Mouse (Mus musculus) hindbrain, embryonic 10.5 days (tissue): ENCODE measurements around the gene Vmn2r39. TPM values are rescaled to one million over a fixed set of nuclear protein-coding genes. Genes with fewer than 3 reads are reported as not detected.
"Not testable (repeated sequence)": the region's sequence is repeated elsewhere in the genome, so short reads cannot be mapped to it uniquely, and the experiment has no call there.

Experiments used
- DNase-seq: peaks from one replicate; pipeline ENCODE4 v3.0.0-alpha.2; 2017; ENCODE audit warnings: low spot score
- H3K27ac ChIP-seq: fragments of 300-500 bp; sonication (generic); 2 replicates; pipeline ENCODE4 v1.5.1; 2016; ENCODE audit warnings: mild to moderate bottlenecking, moderate library complexity
- H3K27me3 ChIP-seq: fragments of 300-500 bp; sonication (generic); 2 replicates; pipeline ENCODE4 v1.6.1; 2016; ENCODE audit warnings: mild to moderate bottlenecking; ENCODE audit not compliant: poor library complexity, insufficient read depth, severe bottlenecking
- H3K36me3 ChIP-seq: fragments of 300-500 bp; sonication (generic); 2 replicates; pipeline ENCODE4 v1.6.1; 2016; ENCODE audit warnings: mild to moderate bottlenecking, moderate library complexity
- H3K4me1 ChIP-seq: fragments of 300-500 bp; sonication (generic); replicated peaks from 2 replicates; pipeline ENCODE4 v1.6.1; 2016; ENCODE audit warnings: mild to moderate bottlenecking
- H3K4me3 ChIP-seq: fragments of 300-500 bp; sonication (generic); 2 replicates; pipeline ENCODE4 v1.5.1; 2016; ENCODE audit warnings: mild to moderate bottlenecking, moderate library complexity
- H3K9me3 ChIP-seq: fragments of 300-500 bp; sonication (generic); 2 replicates; pipeline ENCODE4 v1.6.1; 2016; ENCODE audit warnings: mild to moderate bottlenecking, moderate library complexity
- WGBS: fragments of 180-500 bp; shearing (Covaris S2); methylation state at CpG from one replicate; pipeline ENCODE4 v1.1.7; 2016; 5-methylcytosine and 5-hydroxymethylcytosine counted together
- polyA plus RNA-seq: library from polyadenylated mRNA; unstranded; fragments of >200 nt; fragmentation: Nextera tagmentation; extraction: Ambion mirVana; gene quantifications from 2 replicates; pipeline ENCODE4 v1.2.1, GENCODE M21; 2016

Vmn2r39 gene
- polyA plus RNA-seq = not detected in 2 replicates

DNA sequence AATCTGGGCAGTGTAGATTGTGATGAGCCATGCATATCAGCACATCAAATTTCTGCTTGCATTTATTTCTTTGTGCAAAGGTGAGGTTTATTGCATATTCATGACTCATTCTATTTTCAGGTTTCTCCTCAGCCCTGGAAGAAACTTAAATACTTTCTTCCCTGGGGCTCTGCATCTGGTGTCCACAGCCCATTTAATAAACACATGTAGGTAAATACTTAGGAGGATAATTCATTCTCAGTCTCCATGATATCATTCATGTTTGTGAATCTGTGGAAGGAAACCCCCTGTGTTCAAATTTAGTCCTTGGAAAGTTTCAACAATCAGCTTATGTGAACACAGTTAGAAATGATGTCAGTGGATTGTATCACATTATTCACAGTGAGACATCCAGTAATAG, at the start of gene Vmn2r39:
TSS of gene Vmn2r39 (minus strand) at position 101 of the 400 bp plus-strand sequence.
- H3K27ac ChIP-seq, H3K4me3 ChIP-seq, H3K4me1 ChIP-seq, H3K36me3 ChIP-seq, DNase-seq, H3K9me3 ChIP-seq, H3K27me3 ChIP-seq: not testable (repeated sequence)

DNA sequence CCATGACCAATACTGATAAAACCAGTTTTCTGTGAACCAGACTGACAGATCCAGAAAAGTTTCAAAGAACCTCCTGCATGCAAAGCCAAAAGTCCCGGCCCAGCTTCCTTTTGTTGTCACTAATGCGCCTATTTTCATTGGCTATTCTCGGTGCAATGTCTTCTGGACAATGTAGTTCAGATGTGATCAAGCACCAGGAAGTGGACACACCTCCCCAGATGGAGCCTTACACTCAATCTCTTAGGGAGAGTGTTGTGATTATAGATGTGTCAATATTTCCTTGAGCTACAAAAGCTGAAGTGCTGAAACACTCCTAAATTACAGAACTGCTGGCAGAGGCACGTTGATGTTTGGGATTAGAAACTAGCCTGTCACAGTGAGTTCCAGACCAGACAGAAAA, 34.8 kb upstream of the Vmn2r39 start:
- not testable (repeated sequence) for H3K4me3 ChIP-seq, H3K9me3 ChIP-seq, H3K27me3 ChIP-seq, H3K4me1 ChIP-seq, H3K36me3 ChIP-seq, DNase-seq, H3K27ac ChIP-seq
- WGBS = 86% methylated on average over 4 of the region's 4 CpGs

Other genes with a start within 250 kb of the Vmn2r39 start
- not detected in 2 replicates for gene Vmn2r40, start 99.4 kb downstream of the Vmn2r39 start, polyA plus RNA-seq
- not detected in 2 replicates for gene Vmn2r38, start 67.1 kb upstream of the Vmn2r39 start, polyA plus RNA-seq
- not detected in 2 replicates for gene Vmn2r37, start 192.9 kb upstream of the Vmn2r39 start, polyA plus RNA-seq